Mouse (Mus musculus) gastrocnemius, postnatal 25 days (tissue): ENCODE data around the gene Tmem219. TPM values are rescaled to one million over a fixed set of nuclear protein-coding genes. Genes with fewer than 3 reads are reported as not detected.
"Not testable (repeated sequence)": the region's sequence is repeated elsewhere in the genome, so short reads cannot be mapped to it uniquely, and the experiment has no call there.

Source experiments
- DNase-seq: peaks from one replicate; pipeline ENCODE4 v3.0.0; 2022
- total RNA-seq, 2 experiments: library from RNA; stranded (reverse); gene quantifications; 1 replicate in 1 of 2; 2 replicates in 1 of 2; pipeline ENCODE4 v1.2.3; 2021

Tmem219 gene
- total RNA-seq, 2 experiments from 2014 or later: 8.2 to 9.1 TPM

GRCm38 (mm10) chr7:126923999-126924398, 1.3 kb upstream of the Tmem219 start:
- DNase-seq: no peak

GRCm38 (mm10) chr7:126921563-126921962, 1.2 kb downstream of the Tmem219 start:
- no peak for DNase-seq

- no peak for DNase-seq
Measured at GRCm38 (mm10) chr7:126919973-126920372, 2.7 kb downstream of the Tmem219 start.

- not testable (repeated sequence) for DNase-seq
Measured at GRCm38 (mm10) chr7:126918356-126918755, 4.4 kb downstream of the Tmem219 start.

GRCm38 (mm10) chr7:126914844-126915243, 7.9 kb downstream of the Tmem219 start:
- no peak for DNase-seq

GRCm38 (mm10) chr7:126905590-126905989, 17.1 kb downstream of the Tmem219 start:
- no peak for DNase-seq

GRCm38 (mm10) chr7:126899781-126900180, 22.9 kb downstream of the Tmem219 start:
- not testable (repeated sequence) for DNase-seq

- DNase-seq: peak; percentile 96
Measured at GRCm38 (mm10) chr7:126898102-126898990, 24.4 kb downstream of the Tmem219 start.

GRCm38 (mm10) chr7:126897390-126898101, 25.2 kb downstream of the Tmem219 start:
- DNase-seq: no peak

GRCm38 (mm10) chr7:126896912-126897311, 25.8 kb downstream of the Tmem219 start:
- DNase-seq: no peak

- DNase-seq: no peak
Measured at GRCm38 (mm10) chr7:126888852-126889251, 33.9 kb downstream of the Tmem219 start.

GRCm38 (mm10) chr7:126887281-126887680, 35.4 kb downstream of the Tmem219 start:
- DNase-seq: no peak

GRCm38 (mm10) chr7:126884286-126885164, 38.2 kb downstream of the Tmem219 start, which contains the start of gene Taok2:
Gene Taok2 (minus strand): TSS chr7:126884703.
- DNase-seq: peak; percentile 98

- DNase-seq: peak; percentile 37
Measured at GRCm38 (mm10) chr7:126883731-126884181, 39.0 kb downstream of the Tmem219 start.

- DNase-seq: no peak
Measured at GRCm38 (mm10) chr7:126881040-126881439, 41.7 kb downstream of the Tmem219 start.

- no peak for DNase-seq
Measured at GRCm38 (mm10) chr7:126877239-126877638, 45.5 kb downstream of the Tmem219 start.

GRCm38 (mm10) chr7:126870520-126870891, 52.2 kb downstream of the Tmem219 start:
- DNase-seq: no peak

GRCm38 (mm10) chr7:126869780-126870519, 52.8 kb downstream of the Tmem219 start:
- no peak for DNase-seq

GRCm38 (mm10) chr7:126868003-126868402, 54.7 kb downstream of the Tmem219 start:
- no peak for DNase-seq

- DNase-seq: no peak
Measured at GRCm38 (mm10) chr7:126867534-126867933, 55.2 kb downstream of the Tmem219 start.

GRCm38 (mm10) chr7:126863791-126864190, 58.9 kb downstream of the Tmem219 start:
- DNase-seq: no peak
